Mouse (Mus musculus) thymus, adult 2 months (tissue): Measurements from ENCODE around the gene Ttc13.

Experiments used
- CTCF ChIP-seq: fragments of 200-500 bp; IDR thresholded peaks from 2 replicates; pipeline ENCODE4 v1.5.1; 2012; ENCODE audit warnings: mild to moderate bottlenecking, control low read depth, low read length, moderate library complexity, borderline replicate concordance; ENCODE audit not compliant: control insufficient read depth, poor library complexity, insufficient read depth; ENCODE audit errors: extremely low read depth
- POLR2A ChIP-seq: fragments of 200-500 bp; IDR thresholded peaks from 2 replicates; pipeline ENCODE4 v1.6.1; 2012; ENCODE audit warnings: mild to moderate bottlenecking, low read length, control low read depth, moderate library complexity; ENCODE audit not compliant: control insufficient read depth, poor library complexity, insufficient read depth; ENCODE audit errors: extremely low read depth

GRCm38 (mm10) chr8:124739268-124739667 lies 17.5 kb upstream of the Ttc13 start:
- no peak for TF ChIP-seq POLR2A
- TF ChIP-seq CTCF: no peak
